Mouse (Mus musculus) stomach, embryonic 14.5 days (tissue): ENCODE measurements around the gene Wwc2. TPM values are rescaled to one million over a fixed set of nuclear protein-coding genes. Genes with fewer than 3 reads are reported as not detected.
A peak's percentile ranks its signal among the peaks of the same experiment; 100 is the strongest.

Source experiments
- ATAC-seq: fragments of 200-750 bp; cut with Nextera tagmentation; 2 replicates; pipeline ENCODE4 v1.8.0; 2017; ENCODE audit warnings: low read depth, moderate TSS enrichment; ENCODE audit not compliant: insufficient number of reproducible peaks, insufficient read depth, low FRiP score
- H3K27ac ChIP-seq: fragments of 300-500 bp; sonication (generic); 2 replicates; pipeline ENCODE4 v1.5.1; 2014; ENCODE audit warnings: mild to moderate bottlenecking, low read length, moderate library complexity, mixed read lengths
- H3K27me3 ChIP-seq: fragments of 300-500 bp; sonication (generic); 2 replicates; pipeline ENCODE4 v1.6.1; 2014; ENCODE audit warnings: low read length, control low read depth, mixed read lengths; ENCODE audit not compliant: control insufficient read depth, insufficient read depth
- H3K36me3 ChIP-seq: fragments of 300-500 bp; sonication (generic); 2 replicates; pipeline ENCODE4 v1.6.1; 2014; ENCODE audit warnings: mild to moderate bottlenecking, control low read depth, low read length, moderate library complexity, mixed read lengths; ENCODE audit not compliant: control insufficient read depth, insufficient read depth
- H3K4me1 ChIP-seq: fragments of 300-500 bp; sonication (generic); 2 replicates; pipeline ENCODE4 v1.6.1; 2014; ENCODE audit warnings: low read length, control low read depth, mixed read lengths; ENCODE audit not compliant: control insufficient read depth, insufficient read depth
- H3K4me2 ChIP-seq: fragments of 300-500 bp; sonication (generic); replicated peaks from 2 replicates; pipeline ENCODE4 v1.6.1; 2014; ENCODE audit warnings: low read depth, low read length, control low read depth
- H3K4me3 ChIP-seq: fragments of 300-500 bp; sonication (generic); 2 replicates; pipeline ENCODE4 v1.5.1; 2014; ENCODE audit warnings: low read depth, low read length, control low read depth
- H3K9ac ChIP-seq: fragments of 300-500 bp; sonication (generic); replicated peaks from 2 replicates; pipeline ENCODE4 v1.6.1; 2014; ENCODE audit warnings: low read depth, mild to moderate bottlenecking, control low read depth, low read length, moderate library complexity, mixed read lengths
- H3K9me3 ChIP-seq: fragments of 300-500 bp; sonication (generic); 2 replicates; pipeline ENCODE4 v1.6.1; 2016; ENCODE audit warnings: low read depth, low read length, control low read depth; ENCODE audit not compliant: control insufficient read depth
- WGBS: fragments of 180-500 bp; shearing (Covaris S2); extraction: QIAGEN DNeasy Blood & Tissue Kit; methylation state at CpG from one replicate; pipeline ENCODE4 v1.1.7; 2014; 5-methylcytosine and 5-hydroxymethylcytosine counted together
- polyA plus RNA-seq: library from polyadenylated mRNA; unstranded; fragments of >200 nt; fragmentation: Nextera tagmentation; extraction: Ambion mirVana; gene quantifications from 2 replicates; pipeline ENCODE4 v1.2.1, GENCODE M21; 2014

The Wwc2 gene
- polyA plus RNA-seq, 1 experiment from 2014 or later, result 12.0 TPM

GRCm38 (mm10) chr8:47967045-47967920 is 23.4 kb downstream of the Wwc2 start:
- 64% methylated on average over 20 of the region's 20 CpGs for WGBS
- Histone ChIP-seq H3K27ac (no peak overlapping the region), H3K9me3 (no peaks in the 10 kb centered on the region)

GRCm38 (mm10) chr8:47962484-47962883 is 28.2 kb downstream of the Wwc2 start:
- no peaks in the 10 kb centered on the region for H3K36me3 ChIP-seq
- H3K27ac ChIP-seq, result no peak overlapping the region
- H3K27me3 ChIP-seq, result no peaks in the 10 kb centered on the region
- WGBS, result 63% methylated on average over 4 of the region's 4 CpGs
- no peak overlapping the region for H3K4me2 ChIP-seq
- H3K4me1 ChIP-seq, result peaks cover 14% of the 10 kb centered on the region; the same call in 1 of the 2 replicates
- no peak overlapping the region for H3K9ac ChIP-seq
- no peak for ATAC-seq
- H3K9me3 ChIP-seq, result no peaks in the 10 kb centered on the region
- H3K4me3 ChIP-seq, result no peak overlapping the region

More at GRCm38 (mm10) chr8:47967045-47967920, 23.4 kb downstream of the Wwc2 start:
- no peaks in the 10 kb centered on the region for H3K36me3 ChIP-seq
- no peaks in the 10 kb centered on the region for H3K27me3 ChIP-seq
- H3K4me1 ChIP-seq, result peaks cover 8% of the 10 kb centered on the region; the same call in 1 of the 2 replicates
- H3K9ac ChIP-seq, result no peak overlapping the region
- no peak overlapping the region for H3K4me3 ChIP-seq
- H3K4me2 ChIP-seq, result no peak overlapping the region
- ATAC-seq, result no peak

- H3K27me3 ChIP-seq, result no peaks in the 10 kb centered on the region
- 47% methylated on average over 6 of the region's 6 CpGs for WGBS
- H3K36me3 ChIP-seq, result no peaks in the 10 kb centered on the region
- H3K9me3 ChIP-seq, result no peaks in the 10 kb centered on the region
- H3K9ac ChIP-seq, result no peak overlapping the region
- H3K27ac ChIP-seq, result no peak overlapping the region
- H3K4me3 ChIP-seq, result no peak overlapping the region
- H3K4me2 ChIP-seq, result no peak overlapping the region
- no peak for ATAC-seq
- peaks cover 14% of the 10 kb centered on the region; the same call in 1 of the 2 replicates for H3K4me1 ChIP-seq
These were observed 28.7 kb downstream of the Wwc2 start for GRCm38 (mm10) chr8:47962005-47962404.

GRCm38 (mm10) chr8:47957560-47957959 is 33.2 kb downstream of the Wwc2 start:
- Histone ChIP-seq H3K36me3 (no peaks in the 10 kb centered on the region), H3K4me1 (peaks cover 13% of the 10 kb centered on the region; the same call in 1 of the 2 replicates), H3K9ac (no peak overlapping the region), H3K27me3 (no peaks in the 10 kb centered on the region), H3K9me3 (no peaks in the 10 kb centered on the region), H3K27ac (no peak overlapping the region), H3K4me2 (no peak overlapping the region), H3K4me3 (no peak overlapping the region)
- ATAC-seq, result no peak
- WGBS, result 90% methylated on average over 4 of the region's 4 CpGs

GRCm38 (mm10) chr8:47951380-47951932 is 39.3 kb downstream of the Wwc2 start:
- Histone ChIP-seq H3K4me2 (no peak overlapping the region), H3K4me1 (0 out of 2 replicates have a peak, but pooled peaks cover 10% of the 10 kb centered on the region), H3K27ac (peak overlapping the region; percentile 52; the same call in 1 of the 2 replicates), H3K4me3 (no peak overlapping the region), H3K27me3 (no peaks in the 10 kb centered on the region), H3K9me3 (no peaks in the 10 kb centered on the region), H3K9ac (no peak overlapping the region), H3K36me3 (no peaks in the 10 kb centered on the region)
- ATAC-seq, result no peak
- 64% methylated on average over 7 of the region's 7 CpGs for WGBS

DNA sequence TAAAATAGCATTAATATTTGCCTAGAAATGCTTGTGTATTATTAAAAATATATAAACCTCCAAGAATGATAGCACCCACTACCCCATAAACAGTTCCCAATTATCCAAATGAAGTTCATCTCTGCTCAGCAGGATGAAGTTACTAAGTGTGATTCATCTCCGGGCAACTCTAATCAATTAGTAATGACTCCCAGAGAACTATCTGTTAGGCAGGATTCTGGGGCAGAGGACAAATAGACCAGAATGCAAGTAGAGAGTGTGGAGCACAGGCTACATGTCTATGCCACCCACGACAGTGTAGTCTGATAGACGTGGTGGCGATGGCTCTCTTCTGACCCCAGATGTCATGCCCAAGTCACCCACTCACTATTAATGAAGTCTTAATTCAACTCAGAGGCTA is 41.9 kb downstream of the Wwc2 start:
- 82% methylated on average over 4 of the region's 4 CpGs for WGBS
- ATAC-seq, result no peak
- Histone ChIP-seq H3K4me2 (no peak overlapping the region), H3K4me3 (no peak overlapping the region), H3K4me1 (0 out of 2 replicates have a peak, but pooled peaks cover 6% of the 10 kb centered on the region), H3K27ac (no peak overlapping the region), H3K9me3 (no peaks in the 10 kb centered on the region), H3K27me3 (no peaks in the 10 kb centered on the region), H3K36me3 (no peaks in the 10 kb centered on the region), H3K9ac (no peak overlapping the region)

DNA sequence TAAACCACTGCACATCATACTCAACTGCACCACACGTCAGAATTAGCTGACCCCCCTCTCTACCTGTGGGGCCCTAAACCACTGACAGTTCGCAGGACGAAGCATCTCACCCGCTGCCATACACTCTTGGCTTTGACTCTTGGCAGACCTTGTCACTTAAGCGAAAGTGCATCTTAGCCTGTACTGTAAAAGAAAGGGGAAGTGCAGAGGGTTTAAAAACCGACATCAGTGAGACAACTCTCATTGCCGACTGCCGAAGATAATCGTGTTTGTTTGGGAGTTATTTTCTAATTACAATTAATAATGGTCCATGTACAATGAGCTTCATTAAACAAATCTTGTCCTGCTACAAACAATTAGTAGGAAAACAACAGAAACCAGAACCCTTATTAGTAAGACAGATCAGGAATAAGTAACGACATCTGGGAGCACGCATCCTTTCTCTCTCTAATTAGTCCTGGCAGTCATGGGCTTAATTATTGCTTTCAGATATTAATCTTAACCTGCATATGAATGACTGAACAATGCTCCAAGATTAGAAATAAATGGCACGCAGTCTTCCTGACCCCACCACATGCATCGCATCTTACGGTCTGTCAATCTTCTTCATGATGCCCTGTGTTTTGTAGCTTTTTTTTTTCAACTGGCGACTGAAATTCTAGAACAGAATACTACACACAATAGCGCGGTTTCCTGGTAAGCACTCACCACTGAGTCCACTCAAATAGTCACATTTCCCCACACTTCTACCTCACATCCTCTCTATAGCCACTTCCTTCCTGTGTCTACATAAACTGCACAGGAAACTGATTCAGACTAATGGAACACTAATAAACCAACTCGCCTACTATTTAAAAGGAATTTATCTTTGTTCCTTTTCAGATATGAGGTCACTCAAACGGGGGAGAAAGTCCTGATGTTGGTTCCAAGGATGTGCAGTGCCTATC is 42.8 kb downstream of the Wwc2 start:
- Histone ChIP-seq H3K27ac (peak overlapping the region; percentile 17; the same call in 1 of the 2 replicates), H3K9me3 (no peaks in the 10 kb centered on the region), H3K36me3 (no peaks in the 10 kb centered on the region), H3K4me2 (no peak overlapping the region), H3K9ac (no peak overlapping the region), H3K4me1 (0 out of 2 replicates have a peak, but pooled peaks cover 6% of the 10 kb centered on the region), H3K4me3 (no peak overlapping the region), H3K27me3 (no peaks in the 10 kb centered on the region)
- no peak for ATAC-seq
- 66% methylated on average over 19 of the region's 19 CpGs for WGBS

DNA sequence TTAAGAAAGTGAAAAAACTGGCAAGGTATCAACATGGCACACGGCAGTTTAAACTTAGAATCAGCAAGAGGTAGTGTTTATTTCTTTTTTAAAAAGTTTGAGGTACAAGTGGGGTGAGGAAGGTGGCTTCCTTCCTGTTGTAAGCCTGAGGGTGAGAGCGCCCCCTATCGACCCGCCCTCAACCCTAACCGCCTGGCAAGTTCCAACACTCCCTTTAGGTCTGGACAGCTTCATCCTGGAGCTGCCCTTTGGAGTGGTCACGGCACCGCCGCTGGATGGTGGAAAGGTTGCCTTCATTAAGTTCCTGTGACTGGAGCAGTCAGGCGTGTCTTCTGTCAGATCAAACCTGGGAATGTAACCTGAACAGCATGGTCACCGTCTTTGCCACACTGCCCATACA is 47.7 kb downstream of the Wwc2 start:
- no peaks in the 10 kb centered on the region for H3K9me3 ChIP-seq
- H3K4me2 ChIP-seq, result no peak overlapping the region
- H3K4me1 ChIP-seq, result peaks cover 16% of the 10 kb centered on the region
- no peaks in the 10 kb centered on the region for H3K36me3 ChIP-seq
- no peak overlapping the region for H3K27ac ChIP-seq
- ATAC-seq, result no peak
- 71% methylated on average over 10 of the region's 10 CpGs for WGBS
- H3K9ac ChIP-seq, result no peak overlapping the region
- no peak overlapping the region for H3K4me3 ChIP-seq
- H3K27me3 ChIP-seq, result no peaks in the 10 kb centered on the region
